Comparison of ENCODE assay signal across 8 mouse cellular contexts in genomic region chr12:111672581-111672980, GRCm38 (mm10). TPM values are rescaled to one million over a fixed set of nuclear protein-coding genes. Genes with fewer than 3 reads are reported as not detected.
DNase-seq lines count a peak whose midpoint lies in the region; ATAC-seq and TF ChIP-seq lines count a peak whose summit lies in the region.

No protein-coding gene starts in this region.

- H3K27me3 ChIP-seq in cerebellum, adult 2 months (ENCODE audit: control insufficient read depth, insufficient read depth, low read length) = no peaks in the 10 kb centered on the region
- H3K27me3 ChIP-seq in spleen, adult 2 months (ENCODE audit: control insufficient read depth, insufficient read depth, low read length) = peaks cover 9% of the 10 kb centered on the region
- peaks cover 69% of the 10 kb centered on the region for H3K27me3 ChIP-seq in limb, embryonic 13.5 days
- H3K27me3 ChIP-seq in stomach, embryonic 15.5 days (replicated peaks) = peaks cover 28% of the 10 kb centered on the region

- H3K9ac ChIP-seq in limb, embryonic 13.5 days = no peak overlapping the region
- H3K9ac ChIP-seq in stomach, embryonic 15.5 days = no peak overlapping the region

- H3K4me2 ChIP-seq in limb, embryonic 13.5 days (replicated peaks) = peak overlapping the region; percentile 98
- peak overlapping the region; percentile 96 for H3K4me2 ChIP-seq in stomach, embryonic 15.5 days

- no peak for DNase-seq in cerebellum, adult 2 months
- no peak for DNase-seq in cerebellum, postnatal 36 days
- DNase-seq in spleen, adult 2 months (ENCODE audit: low read depth in 1 of 2, low spot score in 2 of 2) = no peak
- DNase-seq in spleen, adult 12 weeks (ENCODE audit: low spot score) = no peak
- no peak for DNase-seq in left cerebral cortex, postnatal 4 days
- DNase-seq in embryo, embryonic 11 days = no peak

- H3K4me1 ChIP-seq in cerebellum, adult 2 months (ENCODE audit: control insufficient read depth, insufficient read depth, low read length) = peaks cover 16% of the 10 kb centered on the region
- H3K4me1 ChIP-seq in spleen, adult 2 months (ENCODE audit: control insufficient read depth, insufficient read depth, insufficient read length) = peaks cover 15% of the 10 kb centered on the region
- H3K4me1 ChIP-seq in limb, embryonic 13.5 days = peaks cover 44% of the 10 kb centered on the region
- peaks cover 53% of the 10 kb centered on the region for H3K4me1 ChIP-seq in stomach, embryonic 15.5 days

- ATAC-seq in limb, embryonic 13.5 days (ENCODE audit: low FRiP score, low read depth) = no peak
- no peak for ATAC-seq in stomach, embryonic 15.5 days (ENCODE audit: insufficient read depth, low FRiP score, low read depth)

- WGBS in cerebellum, adult 2 months = 4% methylated on average over 12 of the region's 12 CpGs
- whole genome bisulfite sequencing in spleen, adult 2 months = 13% methylated on average over 12 of the region's 12 CpGs
- 9% methylated on average over 12 of the region's 12 CpGs for WGBS in limb, embryonic 13.5 days
- 12% methylated on average over 12 of the region's 12 CpGs for WGBS in stomach, embryonic 15.5 days

- no peak for TF ChIP-seq POLR2A in cerebellum, adult 2 months (IDR thresholded peaks at IDR 0.05; ENCODE audit: borderline replicate concordance, insufficient read depth, low read length)
- TF ChIP-seq POLR2A in spleen, adult 2 months (IDR thresholded peaks at IDR 0.05; ENCODE audit: low read depth, low read length) = no peak

- TF ChIP-seq CTCF in cerebellum, adult 2 months (IDR thresholded peaks at IDR 0.05; ENCODE audit: borderline replicate concordance, insufficient read depth, low read depth, low read length) = no peak
- no peak for TF ChIP-seq CTCF in spleen, adult 2 months (IDR thresholded peaks at IDR 0.05; ENCODE audit: extremely low read depth, insufficient read depth, insufficient read length, insufficient replicate concordance)

- H3K27ac ChIP-seq in cerebellum, adult 2 months (ENCODE audit: insufficient read depth, low read length) = peak overlapping the region; percentile 81
- no peak overlapping the region for H3K27ac ChIP-seq in spleen, adult 2 months (ENCODE audit: insufficient read depth, low read length)
- no peak overlapping the region for H3K27ac ChIP-seq in limb, embryonic 13.5 days
- H3K27ac ChIP-seq in stomach, embryonic 15.5 days = no peak overlapping the region

- H3K36me3 ChIP-seq in spleen, adult 2 months (ENCODE audit: control insufficient read depth, insufficient read depth, low read length) = no peaks in the 10 kb centered on the region
- no peaks in the 10 kb centered on the region for H3K36me3 ChIP-seq in limb, embryonic 13.5 days
- no peaks in the 10 kb centered on the region for H3K36me3 ChIP-seq in stomach, embryonic 15.5 days

- H3K9me3 ChIP-seq in limb, embryonic 13.5 days = no peaks in the 10 kb centered on the region
- H3K9me3 ChIP-seq in stomach, embryonic 15.5 days = no peaks in the 10 kb centered on the region

- intact Hi-C loops in left cerebral cortex, postnatal 4 days (cut with DNase I) = no loop called here

- H3K4me3 ChIP-seq in cerebellum, adult 2 months (replicated peaks; ENCODE audit: insufficient read depth, low read depth, low read length) = peak overlapping the region; percentile 86
- H3K4me3 ChIP-seq in spleen, adult 2 months (ENCODE audit: extremely low read depth, insufficient read depth, insufficient read length) = peak overlapping the region; percentile 49; the same call in 1 of the 2 replicates
- H3K4me3 ChIP-seq in limb, embryonic 13.5 days = peak overlapping the region; percentile 59
- peak overlapping the region; percentile 61 for H3K4me3 ChIP-seq in stomach, embryonic 15.5 days (replicated peaks)

RNA-seq across cellular contexts. Expression of gene Ckb, which starts 0.4 kb away (rescaled TPM):
- polyA plus RNA-seq in cerebellum, adult 2 months (2012; rRNA removed) = 5,042 and 5,433 TPM in 2 replicates
- polyA plus RNA-seq in spleen, adult 2 months (2012; rRNA removed) = 139 and 197 TPM in 2 replicates
- 128 and 135 TPM in 2 replicates for polyA plus RNA-seq in limb, embryonic 13.5 days (2015; fragmentation: Nextera tagmentation; extraction: Ambion mirVana)
- 607 and 634 TPM in 2 replicates for polyA plus RNA-seq in stomach, embryonic 15.5 days (2015; fragmentation: Nextera tagmentation; extraction: Ambion mirVana)
- total RNA-seq in left cerebral cortex, postnatal 4 days (2021) = 100 to 1,000 TPM; 638 to 668 TPM

RNA-seq across cellular contexts. Expression of gene Trmt61a, which starts 5.3 kb away (rescaled TPM):
- polyA plus RNA-seq in cerebellum, adult 2 months (2012; rRNA removed) = 14.2 and 14.4 TPM in 2 replicates
- polyA plus RNA-seq in spleen, adult 2 months (2012; rRNA removed) = 40.6 and 48.1 TPM in 2 replicates
- polyA plus RNA-seq in limb, embryonic 13.5 days (2015; fragmentation: Nextera tagmentation; extraction: Ambion mirVana) = 10.7 and 13.0 TPM in 2 replicates
- 14.6 TPM in 2 replicates for polyA plus RNA-seq in stomach, embryonic 15.5 days (2015; fragmentation: Nextera tagmentation; extraction: Ambion mirVana)
- total RNA-seq in left cerebral cortex, postnatal 4 days (2021) = 10 to 100 TPM; 21.3 to 22.0 TPM

RNA-seq across cellular contexts. Expression of gene Bag5, which starts 40.5 kb away (rescaled TPM):
- polyA plus RNA-seq in cerebellum, adult 2 months (2012; rRNA removed) = 52.7 and 54.4 TPM in 2 replicates
- polyA plus RNA-seq in spleen, adult 2 months (2012; rRNA removed) = 6.2 and 7.7 TPM in 2 replicates
- polyA plus RNA-seq in limb, embryonic 13.5 days (2015; fragmentation: Nextera tagmentation; extraction: Ambion mirVana) = 62.7 and 63.0 TPM in 2 replicates
- 49.5 and 50.9 TPM in 2 replicates for polyA plus RNA-seq in stomach, embryonic 15.5 days (2015; fragmentation: Nextera tagmentation; extraction: Ambion mirVana)
- 10 to 100 TPM; 42.0 to 43.6 TPM for total RNA-seq in left cerebral cortex, postnatal 4 days (2021)

RNA-seq across cellular contexts. Expression of gene Apopt1, which starts 40.5 kb away (rescaled TPM):
- polyA plus RNA-seq in cerebellum, adult 2 months (2012; rRNA removed) = 46.8 and 49.8 TPM in 2 replicates
- polyA plus RNA-seq in spleen, adult 2 months (2012; rRNA removed) = 22.2 and 33.3 TPM in 2 replicates
- polyA plus RNA-seq in limb, embryonic 13.5 days (2015; fragmentation: Nextera tagmentation; extraction: Ambion mirVana) = 60.8 and 61.0 TPM in 2 replicates
- polyA plus RNA-seq in stomach, embryonic 15.5 days (2015; fragmentation: Nextera tagmentation; extraction: Ambion mirVana) = 46.4 and 51.3 TPM in 2 replicates
- total RNA-seq in left cerebral cortex, postnatal 4 days (2021) = 10 to 100 TPM; 27.0 to 33.0 TPM
